Mouse (Mus musculus): Measurements from ENCODE around the gene Spock2.
"Not testable (repeated sequence)": the region's sequence is repeated elsewhere in the genome, so short reads cannot be mapped to it uniquely, and the experiment has no call there.

Gene Spock2

GRCm38 (mm10) chr10:60108321-60109111, 2.5 kb downstream of the Spock2 start:
- no peak for DNase-seq (ENCODE audit: low spot score in 2 of 2)

DNA sequence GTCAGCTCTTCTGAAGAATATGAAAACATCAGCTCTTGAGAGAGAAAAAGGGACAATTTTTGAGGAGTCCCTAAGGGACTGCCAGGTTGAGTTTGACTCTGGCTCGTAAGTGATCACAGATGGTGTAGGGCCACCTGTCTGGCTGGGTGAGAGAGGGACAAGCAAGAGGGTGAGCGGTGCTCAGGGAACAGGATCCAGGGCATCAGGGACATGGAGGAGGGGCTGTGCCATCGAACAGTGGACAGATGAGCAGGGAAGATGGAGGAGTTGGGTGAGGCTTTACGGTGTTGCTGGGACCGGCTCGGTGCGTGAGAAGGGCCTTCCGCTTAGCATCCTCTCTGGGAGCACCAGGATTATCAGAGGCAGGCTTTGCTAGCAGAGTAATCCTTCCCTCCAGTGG, 3.3 kb downstream of the Spock2 start:
- no peak for DNase-seq (ENCODE audit: low spot score in 2 of 2)

DNA sequence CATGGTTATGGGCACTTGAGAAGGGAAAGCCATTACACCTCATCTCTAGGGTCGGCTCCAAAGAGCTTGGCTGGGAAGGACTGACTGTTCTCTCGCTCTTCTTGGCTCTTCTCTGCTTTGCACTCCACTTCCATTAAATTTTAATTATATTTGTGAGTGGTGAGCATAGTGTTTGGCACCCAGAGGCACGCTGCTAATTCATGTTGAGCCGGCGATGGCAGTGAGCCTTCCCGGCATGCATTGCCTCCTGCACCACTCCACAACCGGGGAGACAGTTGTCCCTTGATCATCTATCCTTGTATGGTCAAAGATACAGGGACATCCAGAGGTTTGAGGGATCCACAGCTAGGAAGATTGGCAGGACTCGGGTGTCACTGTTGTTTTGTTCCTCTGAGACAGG, 4.0 kb downstream of the Spock2 start:
- no peak for DNase-seq (ENCODE audit: low spot score in 2 of 2)

DNA sequence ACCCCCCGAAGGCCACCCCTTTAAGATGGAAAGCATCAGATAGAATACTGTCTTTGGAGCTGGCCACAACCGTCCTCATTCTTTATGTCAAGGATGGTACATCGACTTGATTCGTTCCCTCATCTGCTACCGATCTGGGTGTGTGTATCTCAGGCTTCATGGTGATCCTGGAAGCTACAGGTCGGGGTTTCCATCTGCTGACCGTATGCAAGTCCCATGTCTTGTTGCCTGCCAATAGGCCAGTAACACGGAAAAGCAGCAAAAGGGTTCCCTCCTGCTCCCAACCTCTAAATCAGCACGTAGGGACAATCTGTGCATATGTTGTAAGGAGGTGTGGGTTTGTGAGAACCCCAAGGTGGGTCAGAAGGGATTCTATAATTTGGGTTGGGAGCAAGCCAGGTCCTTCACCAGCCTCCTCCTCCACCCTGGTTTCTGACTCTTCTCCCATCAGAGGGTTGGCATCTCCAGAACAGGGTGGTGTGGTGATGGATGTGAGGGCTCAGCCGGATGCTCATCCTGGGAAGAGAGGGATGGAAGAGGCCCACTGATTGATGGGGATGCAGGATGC, 5.0 kb downstream of the Spock2 start:
- no peak for DNase-seq (ENCODE audit: low spot score in 2 of 2)

- DNase-seq (ENCODE audit: low spot score in 2 of 2): no peak
Measured at GRCm38 (mm10) chr10:60113965-60114690, 8.1 kb downstream of the Spock2 start.

GRCm38 (mm10) chr10:60115345-60116185, 9.5 kb downstream of the Spock2 start:
- DNase-seq (ENCODE audit: low spot score in 2 of 2): peak in 1 of 2 experiments; percentile 69

GRCm38 (mm10) chr10:60116997-60117396, 11.0 kb downstream of the Spock2 start:
- no peak for DNase-seq (ENCODE audit: low spot score in 2 of 2)

DNA sequence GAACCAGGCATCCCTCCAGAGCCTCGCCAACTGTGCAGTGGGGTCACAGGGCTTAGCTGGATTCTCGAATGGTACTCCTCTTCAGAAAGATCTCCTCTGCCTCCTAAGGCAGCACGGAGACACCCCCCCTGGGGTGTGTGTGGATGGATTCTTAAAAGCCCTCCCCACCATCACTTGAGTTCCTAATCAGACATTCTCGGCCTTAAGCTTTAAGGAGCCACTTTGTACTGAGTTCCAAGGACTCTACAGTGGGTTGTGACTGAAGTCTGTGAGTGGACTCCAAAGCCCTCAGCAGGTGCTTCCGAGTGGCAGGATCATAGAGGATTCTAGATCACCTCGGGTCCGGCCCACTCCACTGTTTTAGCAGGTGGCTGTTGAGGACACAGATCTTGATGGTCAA, 12.4 kb downstream of the Spock2 start:
- no peak for DNase-seq (ENCODE audit: low spot score in 2 of 2)

GRCm38 (mm10) chr10:60120630-60121029, 14.6 kb downstream of the Spock2 start:
- no peak for DNase-seq (ENCODE audit: low spot score in 2 of 2)

GRCm38 (mm10) chr10:60124078-60124477, 18.1 kb downstream of the Spock2 start:
- no peak for DNase-seq (ENCODE audit: low spot score in 2 of 2)

DNA sequence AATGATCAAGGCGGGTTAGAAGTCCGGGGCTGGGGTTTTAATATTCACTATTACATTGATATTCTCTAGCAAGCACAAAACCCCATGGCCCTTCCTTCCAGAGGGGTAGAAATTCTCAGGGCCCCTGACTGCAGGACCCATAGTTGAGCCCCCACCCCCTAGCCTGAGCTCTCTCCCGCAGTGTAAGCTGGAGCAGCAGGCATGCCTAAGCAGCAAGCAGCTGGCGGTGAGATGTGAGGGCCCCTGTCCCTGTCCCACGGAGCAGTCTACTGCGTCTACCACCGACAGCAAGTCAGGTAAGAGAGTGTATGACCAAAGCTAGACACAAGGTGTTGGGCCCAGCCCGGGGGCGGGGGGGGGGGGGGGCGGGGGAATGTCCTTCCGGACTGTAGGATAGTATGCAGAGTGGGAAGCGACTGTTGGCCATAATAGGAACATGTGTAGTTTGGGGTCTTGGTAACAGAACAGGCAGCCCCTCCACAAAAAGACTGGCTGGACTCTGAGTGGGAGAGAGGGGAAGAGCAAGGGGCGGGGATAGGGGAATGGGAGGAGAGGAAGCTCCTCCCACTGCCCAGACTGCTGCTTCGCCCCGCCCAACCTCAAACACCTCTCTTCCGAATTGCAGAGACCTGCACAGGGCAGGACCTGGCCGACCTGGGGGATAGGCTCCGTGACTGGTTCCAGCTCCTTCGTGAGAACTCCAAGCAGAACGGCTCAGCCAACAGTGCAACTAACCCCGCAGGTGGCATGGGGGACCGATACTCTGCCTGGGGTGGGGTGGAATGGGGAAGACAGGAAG, 19.7 kb downstream of the Spock2 start:
- no peak for DNase-seq (ENCODE audit: low spot score in 2 of 2)

DNA sequence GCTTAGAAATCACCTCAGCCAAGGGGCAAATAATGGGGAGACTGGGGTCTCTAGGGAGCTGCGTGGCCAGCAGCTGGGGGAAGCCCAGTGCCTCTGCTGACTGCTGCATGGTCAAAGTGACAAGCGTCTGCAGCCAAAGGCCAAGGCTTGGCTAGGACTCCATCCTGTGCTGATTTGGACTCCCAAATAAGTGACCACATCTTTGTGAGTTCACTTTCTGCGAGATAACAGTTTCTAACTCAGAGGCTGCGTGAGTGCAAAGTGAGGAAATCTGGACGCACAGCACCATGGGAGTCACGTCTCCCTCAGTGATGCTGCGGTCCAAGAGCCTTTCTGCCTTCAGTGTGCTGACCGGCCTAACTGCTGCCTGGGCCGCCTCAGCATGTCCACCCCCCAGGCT, 22.3 kb downstream of the Spock2 start:
- no peak for DNase-seq (ENCODE audit: low spot score in 2 of 2)

GRCm38 (mm10) chr10:60130504-60130903, 24.5 kb downstream of the Spock2 start:
- no peak for DNase-seq (ENCODE audit: low spot score in 2 of 2)

GRCm38 (mm10) chr10:60133501-60133900, 27.5 kb downstream of the Spock2 start:
- DNase-seq (ENCODE audit: low spot score in 2 of 2): no peak

DNA sequence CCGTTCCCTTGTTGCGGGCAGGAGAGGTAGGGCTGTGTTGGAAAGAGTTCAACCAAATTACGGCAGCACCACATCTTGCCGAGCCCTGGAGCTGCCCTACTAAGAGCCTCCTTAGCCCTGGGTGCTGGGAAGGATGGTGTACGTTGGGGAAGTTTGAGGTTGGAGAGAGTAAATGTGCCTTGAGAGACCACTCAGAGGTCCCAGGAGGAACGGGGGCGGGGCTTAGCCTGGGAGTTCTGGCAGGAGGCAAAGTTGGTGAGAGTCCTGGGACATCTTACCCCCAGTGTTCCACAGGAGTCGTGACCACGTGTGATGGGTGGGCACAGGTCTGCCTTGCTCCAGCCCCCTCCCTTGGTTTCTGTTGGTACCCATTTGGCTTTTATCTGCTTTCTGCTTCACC, 28.2 kb downstream of the Spock2 start:
- no peak for DNase-seq (ENCODE audit: low spot score in 2 of 2)

DNA sequence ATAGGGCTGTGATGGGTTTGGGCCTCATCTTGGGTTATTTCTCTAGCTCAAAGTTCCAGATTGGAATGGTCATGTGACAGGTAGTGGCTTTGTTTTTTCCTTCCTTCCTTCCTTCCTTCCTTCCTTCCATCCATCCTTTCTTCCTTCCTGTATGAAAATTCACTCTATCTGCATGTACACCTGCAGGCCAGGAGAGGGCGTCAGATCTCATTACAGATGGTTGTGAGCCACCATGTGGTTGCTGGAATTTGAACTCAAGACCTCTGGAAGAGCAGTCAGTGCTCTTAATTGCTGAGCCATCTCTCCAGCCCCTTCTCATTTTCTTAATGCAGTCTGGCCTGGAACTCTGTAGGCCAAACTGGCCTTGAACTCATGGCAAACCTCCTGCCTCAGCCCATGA, 30.0 kb downstream of the Spock2 start:
- DNase-seq (ENCODE audit: low spot score in 2 of 2): not testable (repeated sequence)

- DNase-seq (ENCODE audit: low spot score in 2 of 2): no peak
Measured at GRCm38 (mm10) chr10:60136935-60137334, 30.9 kb downstream of the Spock2 start.

DNA sequence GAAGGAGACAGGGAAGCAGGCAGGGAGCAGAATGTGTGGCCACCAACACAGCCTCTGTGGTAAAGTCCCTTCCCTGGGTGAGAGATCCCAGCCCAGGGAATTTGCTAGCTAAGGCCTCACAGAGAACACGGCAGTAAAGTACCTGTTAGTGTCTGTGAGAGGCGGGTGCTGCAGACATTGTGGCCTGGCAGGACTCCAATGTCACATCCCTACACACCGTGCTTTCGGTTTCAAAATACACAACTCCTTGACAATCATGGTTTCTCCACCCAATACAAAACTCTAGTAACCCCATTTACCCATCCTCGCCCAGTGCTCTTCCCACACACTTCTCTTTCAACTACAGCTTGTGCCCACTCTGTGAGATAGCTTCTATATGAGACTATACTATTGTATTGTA, 32.7 kb downstream of the Spock2 start:
- DNase-seq (ENCODE audit: low spot score in 2 of 2): no peak

GRCm38 (mm10) chr10:60140751-60141150, 34.7 kb downstream of the Spock2 start:
- DNase-seq (ENCODE audit: low spot score in 2 of 2): no peak

- no peak for DNase-seq (ENCODE audit: low spot score in 2 of 2)
Measured at GRCm38 (mm10) chr10:60141656-60142160, 35.7 kb downstream of the Spock2 start.

GRCm38 (mm10) chr10:60147510-60148047, 41.6 kb downstream of the Spock2 start:
- DNase-seq (ENCODE audit: low spot score in 2 of 2): not testable (repeated sequence)
